Mouse (Mus musculus) lung, embryonic 14.5 days (tissue): ENCODE measurements at regions not wholly inside any gene's neighbourhood (a gene's known extent, or its start where the extent isn't known, plus 50 kb on each side); places are given as distances from the start of the nearest gene placed in this dataset.

Experiments
- ATAC-seq: fragments of 200-750 bp; cut with Nextera tagmentation; 2 replicates; pipeline ENCODE4 v1.8.0; 2017; ENCODE audit warnings: mild to moderate bottlenecking, moderate TSS enrichment, moderate library complexity; ENCODE audit not compliant: insufficient read depth
- DNase-seq: peaks from one replicate; pipeline ENCODE4 v3.0.0-alpha.2; 2015
- H3K27ac ChIP-seq: fragments of 300-500 bp; sonication (generic); 2 replicates; pipeline ENCODE4 v1.5.1; 2014; ENCODE audit warnings: low read depth, mild to moderate bottlenecking, moderate library complexity
- H3K27me3 ChIP-seq: fragments of 300-500 bp; sonication (generic); 2 replicates; pipeline ENCODE4 v1.6.1; 2014; ENCODE audit warnings: low read length, control low read depth; ENCODE audit not compliant: insufficient read depth
- H3K36me3 ChIP-seq: fragments of 300-500 bp; sonication (generic); 2 replicates; pipeline ENCODE4 v1.6.1; 2014; ENCODE audit warnings: control low read depth; ENCODE audit not compliant: insufficient read depth
- H3K4me1 ChIP-seq: fragments of 300-500 bp; sonication (generic); 2 replicates; pipeline ENCODE4 v1.6.1; 2014; ENCODE audit warnings: antibody characterized with exemption, control low read depth; ENCODE audit not compliant: insufficient read depth
- H3K4me2 ChIP-seq: fragments of 300-500 bp; sonication (generic); 2 replicates; pipeline ENCODE4 v1.6.1; 2014; ENCODE audit warnings: mild to moderate bottlenecking
- H3K4me3 ChIP-seq: fragments of 300-500 bp; sonication (generic); 2 replicates; pipeline ENCODE4 v1.5.1; 2014; ENCODE audit warnings: low read depth, low read length
- H3K9ac ChIP-seq: fragments of 300-500 bp; sonication (generic); 2 replicates; pipeline ENCODE4 v1.6.1; 2014
- H3K9me3 ChIP-seq: fragments of 300-500 bp; sonication (generic); 2 replicates; pipeline ENCODE4 v1.6.1; 2016; ENCODE audit warnings: low read depth, low read length, control low read depth
- CTCF ChIP-seq: IDR thresholded peaks from 2 replicates; pipeline ENCODE4 v1.5.1; 2016; ENCODE audit warnings: antibody characterized with exemption, low read depth
- WGBS: fragments of 180-500 bp; shearing (Covaris S2); extraction: QIAGEN DNeasy Blood & Tissue Kit; methylation state at CpG from one replicate; pipeline ENCODE4 v1.1.7; 2014; 5-methylcytosine and 5-hydroxymethylcytosine counted together

DNA sequence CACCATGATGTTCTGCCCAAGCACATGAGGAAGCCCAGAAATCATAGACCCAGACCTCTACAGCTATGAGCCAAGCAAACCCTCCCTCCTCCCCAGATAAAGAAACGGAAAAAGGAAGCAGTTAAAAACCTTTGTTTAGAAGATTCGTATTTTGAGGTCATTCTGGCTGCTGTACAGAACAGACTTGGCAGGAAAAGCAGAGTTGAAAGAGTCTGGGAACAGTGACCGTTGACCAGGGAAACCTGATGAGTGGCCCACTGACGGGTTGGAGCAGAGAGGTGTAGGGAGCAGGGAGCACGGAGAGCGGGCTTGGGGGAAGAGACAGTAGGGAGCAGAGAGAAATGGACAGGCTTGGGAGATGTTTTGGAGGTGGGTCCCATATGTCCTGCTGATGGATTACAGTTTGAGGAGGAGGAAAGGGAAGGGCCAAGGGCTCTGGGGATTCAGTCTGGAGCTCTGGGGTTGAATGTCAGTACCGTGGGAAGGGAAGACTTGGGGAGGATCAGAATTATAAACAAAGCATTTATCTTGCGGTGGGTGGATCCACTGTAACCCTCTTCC lies 191.2 kb downstream of the Rplp1 start:
- peaks cover 10% of the 10 kb centered on the region; the same call in 1 of the 2 replicates for H3K4me1 ChIP-seq
- no peak for TF ChIP-seq CTCF
- H3K36me3 ChIP-seq: no peaks in the 10 kb centered on the region
- H3K4me2 ChIP-seq: no peak overlapping the region
- no peaks in the 10 kb centered on the region for H3K9me3 ChIP-seq
- 26% methylated on average over 8 of the region's 8 CpGs for WGBS
- H3K4me3 ChIP-seq: no peak overlapping the region
- H3K9ac ChIP-seq: no peak overlapping the region
- H3K27me3 ChIP-seq: no peaks in the 10 kb centered on the region
- peak overlapping the region; percentile 59 for H3K27ac ChIP-seq
- DNase-seq (peak; percentile 83), ATAC-seq (peak; percentile 82)

DNA sequence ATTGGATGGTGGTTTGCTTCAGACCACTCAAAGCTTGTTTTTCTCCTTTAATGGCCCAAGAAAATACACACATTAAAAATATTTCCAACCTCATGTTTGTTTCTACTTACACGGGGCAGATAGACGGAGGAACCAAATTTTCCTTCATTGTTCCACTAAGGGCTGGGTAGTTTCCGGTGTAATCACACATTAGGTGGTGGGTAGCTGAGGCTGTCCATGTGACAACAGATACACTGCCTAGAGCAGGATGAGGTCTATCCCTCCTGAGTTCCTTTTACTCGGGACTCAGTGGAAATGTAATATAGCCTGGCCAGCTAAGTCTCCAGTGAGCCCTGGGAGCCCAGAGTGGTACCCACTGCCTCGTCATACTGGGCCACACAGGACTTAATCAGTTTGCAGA lies 192.5 kb downstream of the Rplp1 start:
- H3K9me3 ChIP-seq: no peaks in the 10 kb centered on the region
- H3K27me3 ChIP-seq: no peaks in the 10 kb centered on the region; the same call in 1 of the 2 replicates
- H3K4me2 ChIP-seq: no peak overlapping the region
- peaks cover 7% of the 10 kb centered on the region; the same call in 1 of the 2 replicates for H3K4me1 ChIP-seq
- no peak overlapping the region for H3K4me3 ChIP-seq
- no peaks in the 10 kb centered on the region for H3K36me3 ChIP-seq
- DNase-seq (no peak), ATAC-seq (no peak)
- no peak overlapping the region for H3K9ac ChIP-seq
- no peak for TF ChIP-seq CTCF
- WGBS: 88% methylated on average over 5 of the region's 5 CpGs
- no peak overlapping the region for H3K27ac ChIP-seq

DNA sequence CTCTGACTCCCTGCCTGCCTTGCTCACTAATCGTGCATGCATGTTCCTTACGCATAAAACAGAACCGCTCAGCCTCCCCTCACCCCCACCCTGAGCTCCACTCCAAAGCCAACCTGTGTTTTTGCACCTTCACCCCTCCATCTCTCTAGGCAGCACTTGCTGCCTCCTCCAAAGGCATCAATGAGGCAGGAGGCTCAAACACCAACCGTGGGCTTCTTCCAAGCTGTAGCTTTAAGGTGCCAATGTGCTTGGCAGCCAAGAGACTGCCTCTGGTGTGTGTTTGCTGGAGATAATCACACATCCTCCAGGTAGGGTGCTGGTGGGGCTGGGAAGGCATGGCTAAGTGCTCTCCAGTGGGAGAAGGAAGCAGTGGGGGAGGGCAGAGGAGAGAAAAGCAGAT lies 193.3 kb downstream of the Rplp1 start:
- Histone ChIP-seq H3K4me1 (peaks cover 7% of the 10 kb centered on the region; the same call in 1 of the 2 replicates), H3K27me3 (peaks cover 3% of the 10 kb centered on the region; the same call in 1 of the 2 replicates), H3K4me3 (no peak overlapping the region), H3K27ac (no peak overlapping the region), H3K9me3 (no peaks in the 10 kb centered on the region), H3K36me3 (no peaks in the 10 kb centered on the region), H3K4me2 (no peak overlapping the region), H3K9ac (no peak overlapping the region)
- ATAC-seq: no peak
- WGBS: 70% methylated on average over 4 of the region's 4 CpGs
- no peak for DNase-seq
- no peak for TF ChIP-seq CTCF

DNA sequence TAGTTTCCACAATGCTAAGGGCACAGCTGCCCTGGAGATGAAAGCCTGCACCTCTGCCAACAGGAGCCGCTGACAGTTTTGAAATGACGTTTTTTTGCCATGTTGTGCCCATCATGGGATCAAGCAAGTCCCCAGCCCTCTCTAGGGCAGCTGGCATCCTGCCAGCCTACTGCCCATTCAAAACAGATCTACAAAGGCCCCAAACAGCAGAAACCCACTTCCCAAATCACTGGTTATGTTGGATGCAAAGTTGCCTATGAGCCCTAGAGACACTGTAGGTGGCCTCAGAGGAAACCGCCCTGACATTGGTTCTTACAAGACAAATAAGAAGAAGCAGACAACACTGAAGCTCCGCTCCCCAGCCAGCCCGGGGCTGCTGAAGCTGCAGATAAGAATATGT lies 194.1 kb downstream of the Rplp1 start:
- WGBS: 54% methylated on average over 5 of the region's 5 CpGs
- peak; percentile 19 for DNase-seq
- ATAC-seq: no peak

DNA sequence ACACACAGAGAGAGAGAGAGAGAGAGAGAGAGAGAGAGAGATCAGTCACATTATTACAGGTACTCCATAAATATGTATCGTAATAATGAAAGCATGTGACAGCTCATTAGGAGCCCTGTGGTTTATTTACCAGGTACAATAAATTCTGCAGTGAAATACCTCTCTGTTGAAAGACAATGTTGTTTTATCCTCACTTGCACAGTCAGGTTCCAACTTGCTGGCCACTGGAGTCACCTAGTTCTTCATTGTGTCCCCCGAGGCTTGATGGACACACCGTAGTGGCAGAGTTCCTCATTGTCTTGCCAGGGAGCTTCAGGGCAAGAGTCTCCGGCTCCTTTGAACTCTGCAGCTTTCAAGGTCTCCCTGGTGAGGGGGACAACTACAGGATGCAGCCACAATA lies 197.6 kb downstream of the Rplp1 start:
- ATAC-seq: no peak
- H3K27ac ChIP-seq: no peak overlapping the region
- no peaks in the 10 kb centered on the region for H3K36me3 ChIP-seq
- H3K4me2 ChIP-seq: no peak overlapping the region
- TF ChIP-seq CTCF: no peak
- 68% methylated on average over 4 of the region's 4 CpGs for WGBS
- no peak overlapping the region for H3K4me3 ChIP-seq
- H3K9ac ChIP-seq: no peak overlapping the region
- H3K9me3 ChIP-seq: no peaks in the 10 kb centered on the region
- peaks cover 6% of the 10 kb centered on the region; the same call in 1 of the 2 replicates for H3K27me3 ChIP-seq
- peaks cover 11% of the 10 kb centered on the region; the same call in 1 of the 2 replicates for H3K4me1 ChIP-seq
- DNase-seq: no peak

More for the DNA sequence above, 194.1 kb downstream of the Rplp1 start:
- no peak overlapping the region for H3K4me2 ChIP-seq
- no peak overlapping the region for H3K27ac ChIP-seq
- H3K4me1 ChIP-seq: peaks cover 7% of the 10 kb centered on the region; the same call in 1 of the 2 replicates
- no peak overlapping the region for H3K9ac ChIP-seq
- no peaks in the 10 kb centered on the region for H3K36me3 ChIP-seq
- peaks cover 6% of the 10 kb centered on the region; the same call in 1 of the 2 replicates for H3K27me3 ChIP-seq
- TF ChIP-seq CTCF: no peak
- no peaks in the 10 kb centered on the region for H3K9me3 ChIP-seq
- no peak overlapping the region for H3K4me3 ChIP-seq

DNA sequence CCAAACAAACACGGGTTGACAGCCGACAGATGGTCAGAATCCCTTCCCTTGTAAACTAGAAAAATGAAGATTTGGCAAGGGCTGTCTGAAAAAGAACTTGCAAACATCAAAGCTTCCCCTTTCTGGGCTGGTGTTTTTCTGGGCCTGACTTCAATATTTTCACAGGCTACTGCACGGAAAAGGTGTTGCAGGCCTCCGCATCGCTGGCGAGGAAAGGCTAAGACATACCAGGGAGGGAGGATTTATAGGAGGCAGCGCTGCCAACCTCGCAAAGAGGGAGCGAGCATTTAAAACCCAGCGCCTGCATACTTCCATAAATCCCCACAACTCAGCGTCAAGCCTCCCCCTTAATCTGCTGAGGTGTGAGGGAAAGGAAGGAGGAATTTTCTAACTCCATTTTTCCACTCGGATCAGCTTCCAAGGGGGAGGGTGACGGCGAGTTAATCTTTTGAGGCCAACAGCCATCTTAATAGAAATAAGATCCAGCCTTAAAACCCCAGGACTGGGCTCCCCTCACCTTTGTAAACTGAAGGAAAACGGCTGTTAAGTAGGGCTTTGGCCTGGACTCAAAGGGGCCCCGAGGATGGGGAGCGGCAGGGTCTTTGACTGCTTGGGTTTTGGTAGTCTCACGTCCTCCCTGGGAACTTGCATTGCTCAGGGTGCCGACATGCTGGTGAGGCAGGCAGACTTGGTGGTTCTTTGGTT lies 199.9 kb downstream of the Rplp1 start:
- TF ChIP-seq CTCF: no peak
- H3K4me2 ChIP-seq: peak overlapping the region; percentile 32
- peak; percentile 84 for DNase-seq
- H3K9ac ChIP-seq: no peak overlapping the region
- peak; percentile 44 for ATAC-seq
- peaks cover 17% of the 10 kb centered on the region; the same call in 1 of the 2 replicates for H3K4me1 ChIP-seq
- H3K27me3 ChIP-seq: peaks cover 6% of the 10 kb centered on the region; the same call in 1 of the 2 replicates
- H3K9me3 ChIP-seq: no peaks in the 10 kb centered on the region
- WGBS: 14% methylated on average over 19 of the region's 19 CpGs
- H3K36me3 ChIP-seq: no peaks in the 10 kb centered on the region
- no peak overlapping the region for H3K4me3 ChIP-seq
- H3K27ac ChIP-seq: no peak overlapping the region

DNA sequence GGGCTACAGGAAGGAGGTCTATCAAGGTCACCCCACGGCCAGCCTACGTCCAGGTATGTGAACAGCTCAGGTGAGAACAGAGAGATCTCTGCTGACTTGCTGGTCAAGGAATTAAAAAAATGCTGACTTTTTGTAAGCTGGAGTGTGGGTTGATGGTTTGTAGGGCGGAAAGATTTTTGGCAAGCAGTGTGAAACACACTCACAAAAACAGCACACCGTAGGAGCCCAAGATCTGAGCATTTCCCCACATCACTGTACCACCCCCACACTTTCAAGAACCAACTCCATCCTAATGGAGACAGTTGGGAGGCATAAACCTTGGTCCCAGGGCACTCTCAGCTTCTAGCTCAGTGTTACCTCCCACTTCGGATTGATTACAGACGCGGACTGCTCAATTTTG lies 200.5 kb downstream of the Rplp1 start:
- H3K27ac ChIP-seq: no peak overlapping the region
- H3K36me3 ChIP-seq: no peaks in the 10 kb centered on the region
- ATAC-seq: no peak; the same call in 1 of the 2 replicates
- H3K27me3 ChIP-seq: peaks cover 6% of the 10 kb centered on the region; the same call in 1 of the 2 replicates
- no peak overlapping the region for H3K4me3 ChIP-seq
- no peak overlapping the region for H3K9ac ChIP-seq
- H3K4me1 ChIP-seq: peaks cover 17% of the 10 kb centered on the region; the same call in 1 of the 2 replicates
- TF ChIP-seq CTCF: no peak
- no peak overlapping the region for H3K4me2 ChIP-seq
- WGBS: 46% methylated on average over 7 of the region's 7 CpGs
- DNase-seq: no peak
- H3K9me3 ChIP-seq: no peaks in the 10 kb centered on the region
